Mouse (Mus musculus) embryonic facial prominence, embryonic 12.5 days (tissue): ENCODE results near the gene Mrpl23. TPM values are rescaled to one million over a fixed set of nuclear protein-coding genes. Genes with fewer than 3 reads are reported as not detected.

Experiments used
- ATAC-seq: fragments of 200-750 bp; cut with Nextera tagmentation; 2 replicates; pipeline ENCODE4 v1.8.0; 2017; ENCODE audit not compliant: insufficient number of reproducible peaks, insufficient read depth, low FRiP score, low TSS enrichment
- H3K27ac ChIP-seq: fragments of 300-500 bp; sonication (generic); 2 replicates; pipeline ENCODE4 v1.5.1; 2016; ENCODE audit warnings: mild to moderate bottlenecking
- H3K27me3 ChIP-seq: fragments of 300-500 bp; sonication (generic); 2 replicates; pipeline ENCODE4 v1.6.1; 2016; ENCODE audit warnings: mild to moderate bottlenecking, moderate library complexity
- H3K36me3 ChIP-seq: fragments of 300-500 bp; sonication (generic); 2 replicates; pipeline ENCODE4 v1.6.1; 2016; ENCODE audit warnings: mild to moderate bottlenecking
- H3K4me1 ChIP-seq: fragments of 300-500 bp; sonication (generic); 2 replicates; pipeline ENCODE4 v1.6.1; 2016
- H3K4me2 ChIP-seq: fragments of 300-500 bp; sonication (generic); replicated peaks from 2 replicates; pipeline ENCODE4 v1.6.1; 2016; ENCODE audit warnings: mild to moderate bottlenecking, moderate library complexity
- H3K4me3 ChIP-seq: fragments of 300-500 bp; sonication (generic); 2 replicates; pipeline ENCODE4 v1.5.1; 2016; ENCODE audit warnings: mild to moderate bottlenecking
- H3K9ac ChIP-seq: fragments of 300-500 bp; sonication (generic); 2 replicates; pipeline ENCODE4 v1.6.1; 2016; ENCODE audit warnings: mild to moderate bottlenecking, moderate library complexity
- H3K9me3 ChIP-seq: fragments of 300-500 bp; sonication (generic); 2 replicates; pipeline ENCODE4 v1.6.1; 2016; ENCODE audit warnings: mild to moderate bottlenecking, moderate library complexity
- WGBS: fragments of 180-500 bp; shearing (Covaris S2); methylation state at CpG from one replicate; pipeline ENCODE4 v1.1.7; 2016; 5-methylcytosine and 5-hydroxymethylcytosine counted together
- polyA plus RNA-seq: library from polyadenylated mRNA; unstranded; fragments of >200 nt; fragmentation: Nextera tagmentation; extraction: Ambion mirVana; gene quantifications from 2 replicates; pipeline ENCODE4 v1.2.1, GENCODE M21; 2016

Gene Mrpl23
- polyA plus RNA-seq, 1 experiment from 2014 or later = 19.8 TPM

- 74% methylated on average over 25 of the region's 25 CpGs for WGBS
- peak overlapping the region; percentile 48 for H3K4me3 ChIP-seq
- H3K27me3 ChIP-seq = no peaks in the 10 kb centered on the region
- H3K4me2 ChIP-seq = peak overlapping the region; percentile 63
- no peaks in the 10 kb centered on the region; the same call in 1 of the 2 replicates for H3K9me3 ChIP-seq
- ATAC-seq = no peak
- H3K36me3 ChIP-seq = no peaks in the 10 kb centered on the region
- H3K27ac ChIP-seq = peak overlapping the region; percentile 93
- peak overlapping the region; percentile 83 for H3K9ac ChIP-seq
- peaks cover 35% of the 10 kb centered on the region for H3K4me1 ChIP-seq
Measured at GRCm38 (mm10) chr7:142576472-142577326, 44.2 kb downstream of the Mrpl23 start.

- no peaks in the 10 kb centered on the region for H3K36me3 ChIP-seq
- H3K4me2 ChIP-seq = peak overlapping the region; percentile 63
- no peaks in the 10 kb centered on the region for H3K27me3 ChIP-seq
- H3K9ac ChIP-seq = peak overlapping the region; percentile 83
- peak overlapping the region; percentile 48 for H3K4me3 ChIP-seq
- WGBS = 44% methylated on average over 26 of the region's 26 CpGs
- H3K4me1 ChIP-seq = peaks cover 23% of the 10 kb centered on the region
- ATAC-seq = peak; percentile 32
- no peaks in the 10 kb centered on the region; the same call in 1 of the 2 replicates for H3K9me3 ChIP-seq
- H3K27ac ChIP-seq = peak overlapping the region; percentile 93
Measured at GRCm38 (mm10) chr7:142577806-142578423, 45.4 kb downstream of the Mrpl23 start.

- Histone ChIP-seq H3K36me3 (no peaks in the 10 kb centered on the region), H3K4me3 (no peak overlapping the region), H3K4me2 (no peak overlapping the region), H3K4me1 (peaks cover 12% of the 10 kb centered on the region), H3K9ac (no peak overlapping the region), H3K9me3 (no peaks in the 10 kb centered on the region; the same call in 1 of the 2 replicates), H3K27ac (peak overlapping the region; percentile 82), H3K27me3 (no peaks in the 10 kb centered on the region)
- WGBS = 54% methylated on average over 5 of the region's 5 CpGs
- ATAC-seq = no peak
Measured at GRCm38 (mm10) chr7:142579069-142579468, 46.6 kb downstream of the Mrpl23 start.

- 54% methylated on average over 26 of the region's 26 CpGs for WGBS
- Histone ChIP-seq H3K36me3 (no peaks in the 10 kb centered on the region), H3K27ac (no peak overlapping the region), H3K4me2 (peak overlapping the region; percentile 48), H3K4me1 (no peaks in the 10 kb centered on the region), H3K9me3 (no peaks in the 10 kb centered on the region; the same call in 1 of the 2 replicates), H3K9ac (no peak overlapping the region; the same call in 1 of the 2 replicates), H3K4me3 (peak overlapping the region; percentile 19; the same call in 1 of the 2 replicates), H3K27me3 (no peaks in the 10 kb centered on the region)
- ATAC-seq = peak; percentile 38; the same call in 1 of the 2 replicates
Measured at GRCm38 (mm10) chr7:142580121-142580879, 47.8 kb downstream of the Mrpl23 start.

- H3K4me3 ChIP-seq = no peak overlapping the region
- H3K27me3 ChIP-seq = no peaks in the 10 kb centered on the region
- no peak for ATAC-seq
- H3K4me2 ChIP-seq = no peak overlapping the region
- WGBS = 57% methylated on average over 7 of the region's 7 CpGs
- H3K27ac ChIP-seq = no peak overlapping the region
- H3K9me3 ChIP-seq = no peaks in the 10 kb centered on the region; the same call in 1 of the 2 replicates
- H3K36me3 ChIP-seq = no peaks in the 10 kb centered on the region
- no peaks in the 10 kb centered on the region for H3K4me1 ChIP-seq
- H3K9ac ChIP-seq = no peak overlapping the region
Measured at GRCm38 (mm10) chr7:142581186-142581585, 48.7 kb downstream of the Mrpl23 start.

GRCm38 (mm10) chr7:142581656-142582228, 49.3 kb downstream of the Mrpl23 start:
- Histone ChIP-seq H3K4me1 (no peaks in the 10 kb centered on the region), H3K36me3 (no peaks in the 10 kb centered on the region), H3K9ac (no peak overlapping the region), H3K27ac (no peak overlapping the region), H3K27me3 (no peaks in the 10 kb centered on the region), H3K4me3 (0 out of 2 replicates have a peak overlapping the region, but pooled peaks have one; percentile 14), H3K4me2 (peak overlapping the region; percentile 39), H3K9me3 (no peaks in the 10 kb centered on the region; the same call in 1 of the 2 replicates)
- 50% methylated on average over 20 of the region's 20 CpGs for WGBS
- ATAC-seq = no peak

- no peaks in the 10 kb centered on the region for H3K27me3 ChIP-seq
- H3K27ac ChIP-seq = no peak overlapping the region
- no peak overlapping the region for H3K4me2 ChIP-seq
- H3K36me3 ChIP-seq = no peaks in the 10 kb centered on the region
- no peaks in the 10 kb centered on the region; the same call in 1 of the 2 replicates for H3K9me3 ChIP-seq
- no peaks in the 10 kb centered on the region for H3K4me1 ChIP-seq
- no peak overlapping the region for H3K4me3 ChIP-seq
- no peak overlapping the region for H3K9ac ChIP-seq
- WGBS = 67% methylated on average over 1 of the region's 1 CpGs
- no peak for ATAC-seq
Measured at GRCm38 (mm10) chr7:142584882-142585281, 52.4 kb downstream of the Mrpl23 start.

GRCm38 (mm10) chr7:142585890-142586289, 53.4 kb downstream of the Mrpl23 start:
- Histone ChIP-seq H3K9me3 (no peaks in the 10 kb centered on the region), H3K27me3 (no peaks in the 10 kb centered on the region), H3K4me3 (no peak overlapping the region), H3K4me1 (no peaks in the 10 kb centered on the region), H3K9ac (no peak overlapping the region), H3K27ac (no peak overlapping the region), H3K4me2 (no peak overlapping the region), H3K36me3 (no peaks in the 10 kb centered on the region)
- ATAC-seq = no peak
- 88% methylated on average over 3 of the region's 3 CpGs for WGBS

GRCm38 (mm10) chr7:142588282-142588941, 55.9 kb downstream of the Mrpl23 start:
- 69% methylated on average over 9 of the region's 9 CpGs for WGBS
- no peaks in the 10 kb centered on the region for H3K9me3 ChIP-seq
- H3K4me2 ChIP-seq = no peak overlapping the region
- H3K9ac ChIP-seq = no peak overlapping the region; the same call in 1 of the 2 replicates
- H3K4me1 ChIP-seq = peaks cover 6% of the 10 kb centered on the region; the same call in 1 of the 2 replicates
- no peak for ATAC-seq
- H3K27ac ChIP-seq = no peak overlapping the region
- H3K36me3 ChIP-seq = no peaks in the 10 kb centered on the region
- H3K4me3 ChIP-seq = no peak overlapping the region
- H3K27me3 ChIP-seq = no peaks in the 10 kb centered on the region
